Mouse (Mus musculus): ENCODE results near the gene Ubqln1. TPM values are rescaled to one million over a fixed set of nuclear protein-coding genes. Genes with fewer than 3 reads are reported as not detected.
A peak's percentile ranks its signal among the peaks of the same experiment; 100 is the strongest.

The Ubqln1 gene
- polyA plus RNA-seq, 1 experiment: 118 TPM

DNA sequence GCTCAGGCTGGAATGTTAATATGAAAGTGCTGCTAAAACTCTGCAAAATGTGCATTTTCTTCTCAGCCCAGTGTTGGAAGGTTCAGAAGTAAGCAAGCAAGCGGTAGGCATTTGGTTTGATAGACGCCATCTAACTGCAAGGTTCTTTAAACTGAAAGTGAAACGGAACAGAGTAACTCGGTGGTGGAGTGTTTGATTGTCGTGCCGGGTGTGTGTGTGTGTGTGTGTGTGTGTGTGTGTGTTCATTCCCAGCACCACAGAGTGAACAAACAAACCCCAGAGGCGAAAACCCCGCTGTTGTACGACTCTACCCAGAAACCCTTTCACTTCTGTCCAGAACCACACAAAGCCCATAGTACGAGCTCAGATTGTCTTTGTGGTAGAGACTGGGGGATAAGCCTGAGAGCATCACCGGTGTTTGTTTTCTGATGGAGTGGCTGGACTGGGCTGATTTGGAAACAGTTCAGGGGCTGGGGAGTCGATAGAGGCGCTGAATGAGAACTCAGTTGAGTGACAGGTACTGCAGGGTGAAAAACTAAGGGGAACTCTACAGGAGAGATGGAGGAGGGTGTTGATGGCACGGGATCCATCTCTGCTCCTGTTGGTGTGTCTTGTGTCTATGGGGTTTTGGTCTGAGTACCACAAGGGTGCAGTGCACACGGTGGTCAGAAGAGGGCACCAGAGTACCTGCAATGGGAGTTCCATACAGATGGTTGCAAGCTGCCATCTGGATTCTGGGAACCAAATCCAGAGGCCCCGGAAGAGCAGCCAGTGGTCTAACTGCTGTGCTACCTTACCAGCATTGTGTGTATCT lies 57.1 kb downstream of the Ubqln1 start:
- Histone ChIP-seq H3K27me3 (ENCODE audit: control insufficient read depth, insufficient read depth, low read length) (no peaks in the 10 kb centered on the region), H3K36me3 (ENCODE audit: control insufficient read depth, insufficient read depth, low read length) (peaks cover 24% of the 10 kb centered on the region), H3K27ac (ENCODE audit: insufficient read depth, low read depth, low read length) (peak overlapping the region; percentile 82), H3K4me3 (ENCODE audit: low read depth, low read length) (peak overlapping the region; percentile 98), H3K4me1 (ENCODE audit: control insufficient read depth, insufficient read depth, insufficient read length, low read length) (0 out of 2 replicates have a peak, but pooled peaks cover 2% of the 10 kb centered on the region)
- no peak for TF ChIP-seq POLR2A (IDR thresholded peaks at IDR 0.05; ENCODE audit: low read depth, low read length)
- peak; percentile 93; the same call in 1 of the 2 replicates for TF ChIP-seq CTCF (IDR thresholded peaks at IDR 0.05; ENCODE audit: extremely low read depth, insufficient read length, insufficient replicate concordance, low read depth, low read length)
- WGBS: under 1% methylated on average over 16 of the region's 16 CpGs

DNA sequence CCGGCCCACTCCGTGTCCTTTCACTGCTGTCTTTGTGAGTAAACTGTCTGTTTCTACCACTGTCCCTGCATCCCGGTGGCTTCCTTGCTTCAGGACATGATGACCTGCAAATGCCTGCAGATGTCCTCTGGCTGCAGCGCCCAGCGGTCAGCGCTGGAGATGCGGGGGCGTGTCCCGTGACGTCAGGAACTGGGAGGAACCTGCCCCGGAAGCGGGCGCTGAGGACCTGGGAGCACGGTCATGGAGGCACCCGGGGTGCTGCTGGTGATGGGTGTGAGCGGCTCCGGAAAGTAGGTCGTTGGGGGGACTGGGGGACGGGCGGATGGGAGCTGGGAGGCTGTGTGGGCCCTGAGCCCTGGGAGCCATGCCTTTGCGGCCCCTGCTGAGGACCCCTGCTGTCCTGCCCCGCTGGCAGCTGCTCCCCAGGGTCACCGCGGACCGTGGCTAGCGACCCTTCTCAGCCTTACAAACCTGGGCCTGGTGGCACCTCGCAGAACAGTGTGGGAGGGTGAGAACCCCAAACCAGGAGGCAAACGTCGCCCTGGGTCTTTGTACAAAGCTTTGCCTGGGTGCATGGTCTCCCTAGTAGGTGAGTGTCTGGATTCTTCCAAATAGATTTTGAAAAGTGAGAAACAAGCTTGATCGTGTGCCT lies 57.9 kb downstream of the Ubqln1 start, which contains the start of gene Idnk:
TSS of gene Idnk (plus strand) at position 203 of the 652 bp plus-strand sequence.
- H3K4me3 ChIP-seq (ENCODE audit: low read depth, low read length): peak within 1 kb of the TSS; percentile 98
- H3K27me3 ChIP-seq (ENCODE audit: control insufficient read depth, insufficient read depth, low read length): no peaks in the 10 kb centered on the region
- H3K36me3 ChIP-seq (ENCODE audit: control insufficient read depth, insufficient read depth, low read length): peaks cover 19% of the 10 kb centered on the region
- 0 out of 2 replicates have a peak, but pooled peaks cover 2% of the 10 kb centered on the region for H3K4me1 ChIP-seq (ENCODE audit: control insufficient read depth, insufficient read depth, insufficient read length, low read length)
- WGBS: 1% methylated on average over 30 of the region's 30 CpGs
- peak within 1 kb of the TSS; percentile 82 for H3K27ac ChIP-seq (ENCODE audit: insufficient read depth, low read depth, low read length)
- peak; percentile 77; the same call in 1 of the 2 replicates for TF ChIP-seq POLR2A (IDR thresholded peaks at IDR 0.05; ENCODE audit: low read depth, low read length)
- peak; percentile 41; the same call in 1 of the 2 replicates for TF ChIP-seq CTCF (IDR thresholded peaks at IDR 0.05; ENCODE audit: extremely low read depth, insufficient read length, insufficient replicate concordance, low read depth, low read length)

DNA sequence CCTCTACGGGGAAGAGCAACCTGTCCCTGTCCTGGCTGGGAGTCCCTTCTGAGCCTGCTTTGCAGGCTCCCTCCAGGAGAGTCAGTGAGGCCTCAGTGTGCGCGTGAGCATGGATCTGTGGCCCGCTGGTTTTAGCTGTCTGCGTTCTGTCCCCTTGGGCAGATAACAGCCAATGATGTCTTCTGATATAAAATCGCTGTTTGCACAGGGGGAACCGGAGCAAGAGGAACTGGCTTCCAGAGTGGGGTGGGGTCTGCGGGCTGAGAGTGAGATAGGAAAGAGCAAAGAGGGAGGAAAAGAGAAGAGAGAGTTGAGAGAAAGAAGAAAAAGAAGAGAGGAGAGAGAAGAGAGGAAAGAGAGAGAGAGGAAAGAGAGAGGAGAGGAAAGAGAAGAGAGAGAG lies 58.4 kb downstream of the Ubqln1 start:
- WGBS: 11% methylated on average over 8 of the region's 8 CpGs
- TF ChIP-seq POLR2A (IDR thresholded peaks at IDR 0.05; ENCODE audit: low read depth, low read length) (no peak), CTCF (IDR thresholded peaks at IDR 0.05; ENCODE audit: extremely low read depth, insufficient read length, insufficient replicate concordance, low read depth, low read length) (no peak)
- H3K27ac ChIP-seq (ENCODE audit: insufficient read depth, low read depth, low read length): no peak overlapping the region; the same call in 1 of the 2 replicates
- H3K4me3 ChIP-seq (ENCODE audit: low read depth, low read length): peak overlapping the region; percentile 98
- 0 out of 2 replicates have a peak, but pooled peaks cover 2% of the 10 kb centered on the region for H3K4me1 ChIP-seq (ENCODE audit: control insufficient read depth, insufficient read depth, insufficient read length, low read length)
- H3K36me3 ChIP-seq (ENCODE audit: control insufficient read depth, insufficient read depth, low read length): peaks cover 18% of the 10 kb centered on the region
- H3K27me3 ChIP-seq (ENCODE audit: control insufficient read depth, insufficient read depth, low read length): no peaks in the 10 kb centered on the region

DNA sequence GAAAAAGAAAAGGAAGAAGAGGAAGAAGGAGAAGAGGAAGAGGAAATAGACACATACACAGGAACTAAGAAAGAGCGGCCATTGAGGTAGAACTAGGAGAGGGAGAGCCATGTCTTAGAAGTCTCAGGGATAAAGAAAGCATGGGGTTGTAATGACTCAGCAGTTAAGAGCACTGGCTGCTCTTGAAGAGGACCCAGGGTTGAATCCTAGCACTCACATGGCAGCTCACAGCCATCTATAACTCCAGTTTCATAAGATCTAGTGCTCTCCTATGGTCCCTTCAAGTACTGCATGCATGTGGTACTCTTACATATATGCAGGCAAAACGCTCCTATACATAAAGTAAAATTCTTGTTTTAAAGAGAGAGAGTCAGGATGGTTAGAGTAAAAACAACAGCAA lies 59.4 kb downstream of the Ubqln1 start:
- no peaks in the 10 kb centered on the region for H3K27me3 ChIP-seq (ENCODE audit: control insufficient read depth, insufficient read depth, low read length)
- TF ChIP-seq POLR2A (IDR thresholded peaks at IDR 0.05; ENCODE audit: low read depth, low read length) (no peak), CTCF (IDR thresholded peaks at IDR 0.05; ENCODE audit: extremely low read depth, insufficient read length, insufficient replicate concordance, low read depth, low read length) (no peak)
- no peak overlapping the region for H3K4me3 ChIP-seq (ENCODE audit: low read depth, low read length)
- H3K27ac ChIP-seq (ENCODE audit: insufficient read depth, low read depth, low read length): no peak overlapping the region
- 90% methylated on average over 2 of the region's 2 CpGs for WGBS
- H3K4me1 ChIP-seq (ENCODE audit: control insufficient read depth, insufficient read depth, insufficient read length, low read length): 0 out of 2 replicates have a peak, but pooled peaks cover 2% of the 10 kb centered on the region
- peaks cover 15% of the 10 kb centered on the region for H3K36me3 ChIP-seq (ENCODE audit: control insufficient read depth, insufficient read depth, low read length)

DNA sequence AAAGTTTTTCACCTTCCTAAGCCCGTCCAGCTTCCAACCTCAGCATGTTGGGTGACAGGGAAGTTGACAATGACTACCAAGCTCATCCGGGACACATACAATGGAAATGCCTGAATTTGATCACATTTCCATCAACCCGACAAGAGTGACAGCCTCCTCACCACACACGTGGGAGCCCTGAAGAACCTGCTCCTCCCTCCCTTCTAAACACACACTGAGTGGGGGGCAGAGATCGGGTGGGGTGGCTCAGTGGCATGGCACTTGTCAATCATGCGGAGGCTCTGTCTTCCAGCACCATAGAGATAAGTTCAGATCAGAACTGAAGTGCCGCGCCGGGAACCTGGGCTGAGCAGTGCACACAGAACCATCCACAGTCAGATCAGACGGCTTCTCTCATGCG lies 65.0 kb downstream of the Ubqln1 start:
- TF ChIP-seq CTCF (IDR thresholded peaks at IDR 0.05; ENCODE audit: extremely low read depth, insufficient read length, insufficient replicate concordance, low read depth, low read length) (no peak), POLR2A (IDR thresholded peaks at IDR 0.05; ENCODE audit: low read depth, low read length) (no peak)
- H3K27me3 ChIP-seq (ENCODE audit: control insufficient read depth, insufficient read depth, low read length): peaks cover 3% of the 10 kb centered on the region; the same call in 1 of the 2 replicates
- H3K27ac ChIP-seq (ENCODE audit: insufficient read depth, low read depth, low read length): no peak overlapping the region
- H3K4me3 ChIP-seq (ENCODE audit: low read depth, low read length): no peak overlapping the region
- no peaks in the 10 kb centered on the region for H3K36me3 ChIP-seq (ENCODE audit: control insufficient read depth, insufficient read depth, low read length)
- H3K4me1 ChIP-seq (ENCODE audit: control insufficient read depth, insufficient read depth, insufficient read length, low read length): peaks cover 2% of the 10 kb centered on the region; the same call in 1 of the 2 replicates
- 76% methylated on average over 11 of the region's 11 CpGs for WGBS

DNA sequence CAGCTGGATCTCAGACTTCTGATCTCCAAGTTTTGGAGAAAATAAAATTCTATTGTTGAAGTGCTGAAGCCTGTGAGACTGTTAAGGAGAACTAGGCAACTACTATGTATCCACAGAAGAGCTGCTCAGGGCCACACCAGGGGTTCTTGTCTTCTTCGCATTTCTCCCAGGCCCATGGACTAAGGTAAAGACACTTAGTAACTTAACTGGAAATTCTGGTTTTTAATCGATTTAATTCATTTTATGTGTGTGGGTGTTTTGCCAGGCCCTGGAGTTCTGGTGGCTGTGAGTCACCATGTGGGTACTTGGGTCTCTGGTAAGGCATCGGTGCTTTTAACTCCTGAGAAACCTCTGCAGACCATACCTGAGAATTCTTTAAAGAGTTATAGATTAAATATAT lies 65.8 kb downstream of the Ubqln1 start:
- Histone ChIP-seq H3K4me1 (ENCODE audit: control insufficient read depth, insufficient read depth, insufficient read length, low read length) (peaks cover 2% of the 10 kb centered on the region; the same call in 1 of the 2 replicates), H3K27me3 (ENCODE audit: control insufficient read depth, insufficient read depth, low read length) (peaks cover 3% of the 10 kb centered on the region; the same call in 1 of the 2 replicates), H3K36me3 (ENCODE audit: control insufficient read depth, insufficient read depth, low read length) (no peaks in the 10 kb centered on the region), H3K27ac (ENCODE audit: insufficient read depth, low read depth, low read length) (no peak overlapping the region), H3K4me3 (ENCODE audit: low read depth, low read length) (no peak overlapping the region)
- TF ChIP-seq POLR2A (IDR thresholded peaks at IDR 0.05; ENCODE audit: low read depth, low read length) (no peak), CTCF (IDR thresholded peaks at IDR 0.05; ENCODE audit: extremely low read depth, insufficient read length, insufficient replicate concordance, low read depth, low read length) (no peak)
- 70% methylated on average over 3 of the region's 3 CpGs for WGBS
